25 mouse cellular contexts compared by ENCODE assay signal in genomic region chr4:58712875-58713274, GRCm38 (mm10).
DNase-seq lines count a peak whose midpoint lies in the region; ATAC-seq and TF ChIP-seq lines count a peak whose summit lies in the region.
"Had no signal": no experiment of that assay in that cellular context is flagged by ENCODE, and none has a peak within 500 bp of the region (broad histone marks: within the 10 kb centered on the region; RNA-seq: fewer than 3 reads in every experiment).

No protein-coding gene starts in this region.

- H3K9ac ChIP-seq in intestine, embryonic 14.5 days (ENCODE audit: low read length): no peak overlapping the region
- no peak overlapping the region for H3K9ac ChIP-seq in intestine, embryonic 15.5 days
- no peak overlapping the region for H3K9ac ChIP-seq in limb, embryonic 11.5 days (ENCODE audit: low read length)
- no peak overlapping the region for H3K9ac ChIP-seq in midbrain, embryonic 16.5 days (ENCODE audit: low read depth, low read length)
- H3K9ac ChIP-seq: embryonic facial prominence, embryonic 13.5 days; embryonic facial prominence, embryonic 15.5 days; forebrain, embryonic 12.5 days; forebrain, postnatal 0 days had no signal

- no peak for ATAC-seq in intestine, embryonic 14.5 days (replicated peaks; ENCODE audit: low FRiP score, low TSS enrichment, low read depth)
- no peak for ATAC-seq in intestine, embryonic 15.5 days
- 0 out of 2 replicates have a peak, but pooled peaks have one; percentile 18 for ATAC-seq in common myeloid progenitor, adult 5-6 weeks (replicated peaks; ENCODE audit: low read depth, poor library complexity, severe bottlenecking)
- ATAC-seq in limb, embryonic 11.5 days (ENCODE audit: insufficient number of reproducible peaks, low FRiP score, low TSS enrichment, low read depth): no peak
- ATAC-seq in midbrain, embryonic 16.5 days: no peak
- ATAC-seq: activated CD4-positive, CD25-positive, alpha-beta regulatory T cell, adult 4 months; forebrain, embryonic 14.5 days; forebrain, postnatal 0 days; Patski had no signal

- peak; percentile 16 for DNase-seq in intestine, embryonic 14.5 days (ENCODE audit: low spot score)
- no peak for DNase-seq in limb, embryonic 11.5 days (ENCODE audit: low spot score)
- no peak for DNase-seq in right cerebral cortex, postnatal 10 days (ENCODE audit: low spot score in 2 of 2)
- DNase-seq in cerebellum, adult 2 months: no peak
- DNase-seq: adrenal gland, adult 8-10 months; adrenal gland, postnatal 14 days; adrenal gland, postnatal 36 days; cerebellum, adult 11-12 months; cerebellum, adult 8-10 months; cerebellum, adult 9-11 months; cerebellum, postnatal 14 days; cerebellum, postnatal 36 days; forebrain, postnatal 0 days had no signal

- no peak overlapping the region for H3K4me2 ChIP-seq in intestine, embryonic 14.5 days (ENCODE audit: low read length)
- no peak overlapping the region for H3K4me2 ChIP-seq in intestine, embryonic 15.5 days (replicated peaks)
- H3K4me2 ChIP-seq in limb, embryonic 11.5 days (ENCODE audit: low read depth, severe bottlenecking): no peak overlapping the region
- H3K4me2 ChIP-seq in midbrain, embryonic 16.5 days (ENCODE audit: low read length): no peak overlapping the region
- H3K4me2 ChIP-seq: embryonic facial prominence, embryonic 13.5 days; embryonic facial prominence, embryonic 15.5 days; forebrain, embryonic 12.5 days had no signal

- no peak for TF ChIP-seq CTCF in cerebellum, adult 2 months (IDR thresholded peaks at IDR 0.05; ENCODE audit: borderline replicate concordance, insufficient read depth, low read depth, low read length)

- TF ChIP-seq POLR2A in cerebellum, adult 2 months (IDR thresholded peaks at IDR 0.05; ENCODE audit: borderline replicate concordance, insufficient read depth, low read length): no peak

- peaks cover 14% of the 10 kb centered on the region; the same call in 1 of the 2 replicates for H3K4me1 ChIP-seq in intestine, embryonic 14.5 days (replicated peaks; ENCODE audit: control insufficient read depth, insufficient read depth, low read length)
- H3K4me1 ChIP-seq in intestine, embryonic 15.5 days (replicated peaks): no peaks in the 10 kb centered on the region
- H3K4me1 ChIP-seq in limb, embryonic 11.5 days (ENCODE audit: control insufficient read depth, insufficient read depth, low read length): peaks cover 24% of the 10 kb centered on the region
- no peaks in the 10 kb centered on the region for H3K4me1 ChIP-seq in midbrain, embryonic 16.5 days (ENCODE audit: control insufficient read depth, insufficient read depth, low read length)
- no peaks in the 10 kb centered on the region for H3K4me1 ChIP-seq in cerebellum, adult 2 months (ENCODE audit: control insufficient read depth, insufficient read depth, low read length)

- no peak overlapping the region for H3K27ac ChIP-seq in intestine, embryonic 14.5 days (ENCODE audit: low read depth)
- no peak overlapping the region for H3K27ac ChIP-seq in intestine, embryonic 15.5 days
- H3K27ac ChIP-seq in limb, embryonic 11.5 days (replicated peaks; ENCODE audit: low read depth, low read length): 0 out of 2 replicates have a peak overlapping the region, but pooled peaks have one; percentile 0
- H3K27ac ChIP-seq in midbrain, embryonic 16.5 days (ENCODE audit: low read length): no peak overlapping the region
- H3K27ac ChIP-seq in cerebellum, adult 2 months (ENCODE audit: insufficient read depth, low read length): no peak overlapping the region
- H3K27ac ChIP-seq: embryonic facial prominence, embryonic 13.5 days; embryonic facial prominence, embryonic 15.5 days; forebrain, embryonic 10.5 days; forebrain, embryonic 12.5 days had no signal

- no peaks in the 10 kb centered on the region for H3K27me3 ChIP-seq in intestine, embryonic 14.5 days (replicated peaks; ENCODE audit: control insufficient read depth, insufficient read depth, low read length)
- H3K27me3 ChIP-seq in intestine, embryonic 15.5 days (replicated peaks): no peaks in the 10 kb centered on the region
- no peaks in the 10 kb centered on the region for H3K27me3 ChIP-seq in limb, embryonic 11.5 days (ENCODE audit: control insufficient read depth, insufficient read depth, low read length)
- H3K27me3 ChIP-seq in midbrain, embryonic 16.5 days (ENCODE audit: control insufficient read depth, insufficient read depth, low read depth, low read length): no peaks in the 10 kb centered on the region
- no peaks in the 10 kb centered on the region for H3K27me3 ChIP-seq in cerebellum, adult 2 months (ENCODE audit: control insufficient read depth, insufficient read depth, low read length)
- H3K27me3 ChIP-seq: embryonic facial prominence, embryonic 13.5 days; embryonic facial prominence, embryonic 15.5 days; forebrain, embryonic 12.5 days; Patski had no signal

- H3K9me3 ChIP-seq in intestine, embryonic 14.5 days (ENCODE audit: control insufficient read depth, low read length): peaks cover 4% of the 10 kb centered on the region; the same call in 1 of the 2 replicates
- no peaks in the 10 kb centered on the region for H3K9me3 ChIP-seq in intestine, embryonic 15.5 days
- H3K9me3 ChIP-seq in limb, embryonic 11.5 days (ENCODE audit: control insufficient read depth, low read length): no peaks in the 10 kb centered on the region
- H3K9me3 ChIP-seq in midbrain, embryonic 16.5 days (replicated peaks; ENCODE audit: control insufficient read depth, low read length, poor library complexity, severe bottlenecking): 0 out of 2 replicates have a peak, but pooled peaks cover 3% of the 10 kb centered on the region
- H3K9me3 ChIP-seq: embryonic facial prominence, embryonic 15.5 days; G1E had no signal

- no peaks in the 10 kb centered on the region for H3K36me3 ChIP-seq in intestine, embryonic 14.5 days (ENCODE audit: control insufficient read depth, insufficient read depth, low read length)
- no peaks in the 10 kb centered on the region for H3K36me3 ChIP-seq in intestine, embryonic 15.5 days
- H3K36me3 ChIP-seq in limb, embryonic 11.5 days (ENCODE audit: control insufficient read depth, insufficient read depth, low read length): no peaks in the 10 kb centered on the region
- H3K36me3 ChIP-seq in midbrain, embryonic 16.5 days (ENCODE audit: control insufficient read depth, insufficient read depth, low read length): no peaks in the 10 kb centered on the region
- H3K36me3 ChIP-seq: embryonic facial prominence, embryonic 13.5 days; embryonic facial prominence, embryonic 15.5 days; forebrain, embryonic 10.5 days; forebrain, embryonic 12.5 days; G1E had no signal

- WGBS in intestine, embryonic 14.5 days: 81% methylated on average over 2 of the region's 2 CpGs
- WGBS in intestine, embryonic 15.5 days: 85% methylated on average over 2 of the region's 2 CpGs
- 71% methylated on average over 2 of the region's 2 CpGs for WGBS in limb, embryonic 11.5 days
- 86% methylated on average over 2 of the region's 2 CpGs for WGBS in midbrain, embryonic 16.5 days
- 89% methylated on average over 2 of the region's 2 CpGs for WGBS in cerebellum, adult 2 months

- no peak overlapping the region for H3K4me3 ChIP-seq in intestine, embryonic 14.5 days (ENCODE audit: low read depth, low read length)
- no peak overlapping the region for H3K4me3 ChIP-seq in intestine, embryonic 15.5 days (replicated peaks)
- H3K4me3 ChIP-seq in limb, embryonic 11.5 days (ENCODE audit: low read depth, low read length): no peak overlapping the region
- no peak overlapping the region for H3K4me3 ChIP-seq in midbrain, embryonic 16.5 days (ENCODE audit: low read depth, low read length)
- no peak overlapping the region for H3K4me3 ChIP-seq in cerebellum, adult 2 months (replicated peaks; ENCODE audit: insufficient read depth, low read depth, low read length)
- H3K4me3 ChIP-seq: embryonic facial prominence, embryonic 13.5 days; embryonic facial prominence, embryonic 15.5 days; erythroblast, embryonic 14.5 days; forebrain, embryonic 10.5 days; forebrain, embryonic 12.5 days had no signal
